Mouse (Mus musculus) hindbrain, postnatal 0 days (tissue): ENCODE data around the gene Marveld1. TPM values are rescaled to one million over a fixed set of nuclear protein-coding genes. Genes with fewer than 3 reads are reported as not detected.

ENCODE experiments used
- ATAC-seq: fragments of 200-750 bp; cut with Nextera tagmentation; 2 replicates; pipeline ENCODE4 v1.8.0; 2017; ENCODE audit warnings: mild to moderate bottlenecking, moderate TSS enrichment, moderate library complexity
- DNase-seq: peaks from one replicate; pipeline ENCODE4 v3.0.0-alpha.2; 2015; ENCODE audit warnings: low spot score
- H3K27ac ChIP-seq: fragments of 300-500 bp; sonication (generic); 2 replicates; pipeline ENCODE4 v1.5.1; 2014; ENCODE audit warnings: mild to moderate bottlenecking
- H3K27me3 ChIP-seq: fragments of 300-500 bp; sonication (generic); 2 replicates; pipeline ENCODE4 v1.6.1; 2014; ENCODE audit warnings: low read length, mixed read lengths; ENCODE audit not compliant: insufficient read depth
- H3K36me3 ChIP-seq: fragments of 300-500 bp; sonication (generic); 2 replicates; pipeline ENCODE4 v1.6.1; 2014; ENCODE audit warnings: low read length, mixed read lengths; ENCODE audit not compliant: insufficient read depth
- H3K4me1 ChIP-seq: fragments of 300-500 bp; sonication (generic); 2 replicates; pipeline ENCODE4 v1.6.1; 2014; ENCODE audit warnings: antibody characterized with exemption, low read length, mixed read lengths; ENCODE audit not compliant: insufficient read depth
- H3K4me2 ChIP-seq: fragments of 300-500 bp; sonication (generic); 2 replicates; pipeline ENCODE4 v1.6.1; 2014; ENCODE audit warnings: low read depth, mild to moderate bottlenecking, low read length, moderate library complexity, mixed read lengths
- H3K4me3 ChIP-seq: fragments of 300-500 bp; sonication (generic); 2 replicates; pipeline ENCODE4 v1.5.1; 2014; ENCODE audit warnings: low read length
- H3K9ac ChIP-seq: fragments of 300-500 bp; sonication (generic); replicated peaks from 2 replicates; pipeline ENCODE4 v1.6.1; 2014; ENCODE audit warnings: mild to moderate bottlenecking, low read length, moderate library complexity, mixed read lengths
- H3K9me3 ChIP-seq: fragments of 300-500 bp; sonication (generic); 2 replicates; pipeline ENCODE4 v1.6.1; 2016; ENCODE audit warnings: low read length, mixed read lengths
- CTCF ChIP-seq: IDR thresholded peaks from 2 replicates; pipeline ENCODE4 v1.5.1; 2016; ENCODE audit warnings: antibody characterized with exemption, control low read depth, low read depth
- WGBS: fragments of 180-500 bp; shearing (Covaris S2); extraction: QIAGEN DNeasy Blood & Tissue Kit; methylation state at CpG from one replicate; pipeline ENCODE4 v1.1.7; 2014; 5-methylcytosine and 5-hydroxymethylcytosine counted together
- polyA plus RNA-seq: library from polyadenylated mRNA; unstranded; fragments of >200 nt; fragmentation: Nextera tagmentation; extraction: Ambion mirVana; gene quantifications from 2 replicates; pipeline ENCODE4 v1.2.1, GENCODE M21; 2015
- total RNA-seq: library from RNA; depleted of rRNA; stranded (reverse); fragments of >200 nt; gene quantifications from 2 replicates; pipeline ENCODE4 v1.2.3, GENCODE M21; 2014

Gene Marveld1
- total and polyA plus RNA-seq, 2 experiments from 2014 or later: 3.2 to 14.0 TPM

DNA sequence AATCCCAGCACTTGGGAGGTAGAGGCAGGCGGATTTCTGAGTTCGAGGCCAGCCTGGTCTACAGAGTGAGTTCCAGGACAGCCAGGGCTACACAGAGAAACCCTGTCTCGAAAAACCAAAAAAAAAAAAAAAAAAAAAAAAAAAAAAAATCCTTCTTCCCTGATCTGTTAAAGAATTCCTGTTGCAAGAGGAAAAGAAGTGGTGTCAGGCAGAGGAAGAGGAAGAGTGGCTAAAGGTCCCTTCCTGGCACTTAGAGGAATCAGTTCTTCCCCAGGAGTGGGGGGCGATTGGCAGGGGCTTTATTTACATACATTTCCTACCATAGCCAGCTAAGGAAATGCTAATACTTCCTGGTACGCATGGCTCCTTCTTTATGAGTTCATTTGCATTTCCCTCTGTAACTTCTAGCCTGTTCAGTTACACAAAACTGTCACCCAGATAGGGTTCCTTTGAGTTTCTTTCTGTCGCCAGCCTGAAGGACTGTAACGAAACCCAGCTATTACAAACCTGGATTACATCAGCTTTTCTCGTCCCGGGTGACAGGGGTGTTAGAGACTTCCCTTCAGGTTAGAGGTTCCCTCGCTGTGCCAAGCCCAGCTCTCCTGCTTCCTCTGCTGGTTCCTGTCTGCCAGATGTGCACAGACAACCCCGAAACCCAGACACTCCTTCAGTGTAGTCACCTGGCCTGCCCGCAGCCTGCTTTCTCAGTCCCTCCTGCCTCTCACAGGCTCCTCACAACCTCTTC is 10.5 kb downstream of the Marveld1 start:
- H3K4me2 ChIP-seq: no peak overlapping the region
- no peaks in the 10 kb centered on the region for H3K9me3 ChIP-seq
- H3K27ac ChIP-seq: no peak overlapping the region
- TF ChIP-seq CTCF: no peak
- ATAC-seq (no peak), DNase-seq (no peak)
- no peaks in the 10 kb centered on the region for H3K27me3 ChIP-seq
- no peaks in the 10 kb centered on the region for H3K4me1 ChIP-seq
- no peaks in the 10 kb centered on the region for H3K36me3 ChIP-seq
- H3K9ac ChIP-seq: no peak overlapping the region
- no peak overlapping the region for H3K4me3 ChIP-seq
- WGBS: 74% methylated on average over 10 of the region's 12 CpGs

DNA sequence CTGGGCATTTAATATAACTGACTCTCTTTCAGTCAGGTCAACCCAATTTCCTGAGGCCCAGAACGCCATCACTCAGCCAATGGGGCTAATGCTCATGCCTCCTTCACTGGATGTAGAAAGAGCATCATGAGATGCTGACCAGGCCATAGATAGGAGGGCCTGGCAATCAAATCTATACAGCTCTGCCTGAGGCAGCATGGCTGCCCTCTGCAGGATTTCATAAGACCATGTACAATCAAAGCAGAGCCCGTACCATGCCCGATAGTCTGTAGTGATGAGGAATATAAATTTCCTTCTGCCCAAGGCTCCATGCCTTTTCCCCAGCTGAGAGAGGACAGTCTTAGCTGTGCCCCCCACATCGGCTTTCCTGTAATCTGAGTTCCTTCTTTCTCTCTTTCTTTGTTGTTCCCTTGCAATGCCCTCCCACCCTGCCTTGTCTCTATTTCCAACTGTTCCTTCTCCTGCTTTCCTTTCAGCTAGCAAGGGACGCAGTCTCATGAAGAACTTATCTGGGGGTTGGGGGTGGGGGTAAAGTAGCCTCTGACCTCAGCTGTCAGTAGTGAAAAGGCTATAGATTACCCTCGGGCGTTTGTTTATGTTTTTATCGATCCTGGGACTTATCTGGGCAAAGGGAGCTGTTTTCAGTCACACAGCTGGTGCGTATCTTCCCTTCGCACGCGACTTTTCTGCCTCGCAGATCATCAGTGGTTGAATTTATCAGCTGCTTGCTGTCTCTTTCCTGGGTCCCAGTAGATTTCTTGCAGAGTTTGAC is 11.2 kb downstream of the Marveld1 start:
- WGBS: 64% methylated on average over 13 of the region's 13 CpGs
- no peak overlapping the region for H3K9ac ChIP-seq
- H3K27me3 ChIP-seq: no peaks in the 10 kb centered on the region
- peak; percentile 8; the same call in 1 of the 2 replicates for TF ChIP-seq CTCF
- H3K36me3 ChIP-seq: no peaks in the 10 kb centered on the region
- H3K4me3 ChIP-seq: no peak overlapping the region
- H3K4me1 ChIP-seq: no peaks in the 10 kb centered on the region
- no peak overlapping the region for H3K4me2 ChIP-seq
- no peaks in the 10 kb centered on the region for H3K9me3 ChIP-seq
- no peak overlapping the region for H3K27ac ChIP-seq
- no peak for ATAC-seq
- no peak for DNase-seq

GRCm38 (mm10) chr19:42163764-42164163 is 16.6 kb downstream of the Marveld1 start, which contains the start of gene Zfyve27:
Gene Zfyve27, plus strand, starts transcription at chr19:42163951.
- Histone ChIP-seq H3K4me3 (no peak within 1 kb of the TSS), H3K27ac (no peak within 1 kb of the TSS), H3K27me3 (peaks cover 4% of the 10 kb centered on the region; the same call in 1 of the 2 replicates), H3K9me3 (no peaks in the 10 kb centered on the region), H3K36me3 (no peaks in the 10 kb centered on the region), H3K9ac (no peak within 1 kb of the TSS), H3K4me1 (no peaks in the 10 kb centered on the region), H3K4me2 (no peak within 1 kb of the TSS)
- no peak for DNase-seq
- no peak for TF ChIP-seq CTCF
- ATAC-seq: no peak
- WGBS: 65% methylated on average over 5 of the region's 5 CpGs

DNA sequence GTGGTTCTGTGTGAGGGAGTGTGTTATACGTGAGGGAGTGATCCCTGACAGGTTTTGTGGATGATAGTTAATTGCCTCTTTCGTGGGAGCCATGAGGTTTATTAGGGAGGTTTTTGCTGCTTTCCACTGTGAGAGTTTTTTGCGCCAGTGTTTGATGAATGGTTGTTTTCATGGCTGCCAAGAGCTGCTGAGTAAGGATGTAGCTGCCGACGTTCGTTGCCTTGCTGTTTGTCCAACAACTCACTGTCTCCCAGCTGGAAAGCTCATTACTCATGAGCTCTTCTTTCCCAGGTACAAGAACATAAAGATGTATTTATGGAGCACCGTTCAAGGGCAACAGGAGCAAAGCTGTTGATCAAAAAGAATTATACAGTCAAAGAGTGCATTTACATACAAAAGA is 17.0 kb downstream of the Marveld1 start:
- WGBS: 21% methylated on average over 7 of the region's 7 CpGs
- H3K4me2 ChIP-seq: no peak overlapping the region
- ATAC-seq (no peak), DNase-seq (peak; percentile 35)
- no peaks in the 10 kb centered on the region; the same call in 1 of the 2 replicates for H3K4me1 ChIP-seq
- H3K36me3 ChIP-seq: no peaks in the 10 kb centered on the region
- H3K27me3 ChIP-seq: peaks cover 4% of the 10 kb centered on the region; the same call in 1 of the 2 replicates
- H3K4me3 ChIP-seq: no peak overlapping the region
- no peak overlapping the region for H3K27ac ChIP-seq
- H3K9me3 ChIP-seq: no peaks in the 10 kb centered on the region
- no peak overlapping the region for H3K9ac ChIP-seq
- TF ChIP-seq CTCF: no peak

GRCm38 (mm10) chr19:42166130-42166529 is 18.9 kb downstream of the Marveld1 start:
- WGBS: 1% methylated on average over 12 of the region's 12 CpGs
- no peak overlapping the region for H3K9ac ChIP-seq
- TF ChIP-seq CTCF: peak; percentile 87

DNA sequence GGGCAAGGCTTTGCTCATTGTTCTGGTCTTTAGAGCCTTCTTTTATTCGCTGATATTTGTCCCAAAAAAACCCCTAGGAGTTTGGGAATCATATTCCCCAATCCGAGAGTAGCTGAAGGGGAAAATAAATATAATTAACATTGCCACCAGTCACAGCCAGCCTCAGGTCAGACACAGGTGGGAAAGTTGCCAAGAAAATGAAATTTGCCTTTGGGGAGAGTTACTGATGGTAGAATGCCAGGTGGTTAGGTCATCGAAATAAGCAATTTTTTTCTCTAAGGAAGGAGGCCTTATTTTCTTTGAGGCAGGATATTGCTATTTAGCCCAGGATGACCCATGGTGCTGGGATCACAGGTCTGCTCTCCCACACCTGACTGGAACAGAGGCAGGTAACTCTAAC is 19.6 kb downstream of the Marveld1 start:
- TF ChIP-seq CTCF: no peak
- no peak for ATAC-seq
- Histone ChIP-seq H3K9me3 (no peaks in the 10 kb centered on the region), H3K4me3 (no peak overlapping the region), H3K4me2 (no peak overlapping the region), H3K27ac (no peak overlapping the region), H3K9ac (no peak overlapping the region), H3K27me3 (peaks cover 4% of the 10 kb centered on the region; the same call in 1 of the 2 replicates), H3K36me3 (no peaks in the 10 kb centered on the region), H3K4me1 (peaks cover 10% of the 10 kb centered on the region)
- 43% methylated on average over 3 of the region's 3 CpGs for WGBS
- peak; percentile 25 for DNase-seq

More at GRCm38 (mm10) chr19:42166130-42166529, 18.9 kb downstream of the Marveld1 start:
- H3K4me2 ChIP-seq: peak overlapping the region; percentile 41
- no peak overlapping the region for H3K27ac ChIP-seq
- ATAC-seq: no peak
- peaks cover 4% of the 10 kb centered on the region; the same call in 1 of the 2 replicates for H3K27me3 ChIP-seq
- no peaks in the 10 kb centered on the region for H3K9me3 ChIP-seq
- peaks cover 4% of the 10 kb centered on the region for H3K4me1 ChIP-seq
- no peak overlapping the region for H3K4me3 ChIP-seq
- no peaks in the 10 kb centered on the region for H3K36me3 ChIP-seq
- peak; percentile 83 for DNase-seq

- Histone ChIP-seq H3K4me2 (no peak overlapping the region), H3K27ac (no peak overlapping the region), H3K9ac (no peak overlapping the region), H3K27me3 (peaks cover 4% of the 10 kb centered on the region; the same call in 1 of the 2 replicates), H3K36me3 (no peaks in the 10 kb centered on the region), H3K4me1 (peaks cover 10% of the 10 kb centered on the region), H3K4me3 (no peak overlapping the region), H3K9me3 (no peaks in the 10 kb centered on the region)
- ATAC-seq (no peak), DNase-seq (no peak)
- no peak for TF ChIP-seq CTCF
- 69% methylated on average over 9 of the region's 9 CpGs for WGBS
Measured at GRCm38 (mm10) chr19:42167489-42167888, 20.3 kb downstream of the Marveld1 start.
